17 mouse cellular contexts compared by ENCODE assay signal in genomic region chr13:84624691-84625090, GRCm38 (mm10).
DNase-seq lines count a peak whose midpoint lies in the region; ATAC-seq lines count a peak whose summit lies in the region.
"Had no signal": no experiment of that assay in that cellular context is flagged by ENCODE, and none has a peak within 500 bp of the region (broad histone marks: within the 10 kb centered on the region; RNA-seq: fewer than 3 reads in every experiment).

No protein-coding gene starts in this region.

- H3K4me3 ChIP-seq in kidney, embryonic 14.5 days (ENCODE audit: low read length), result no peak overlapping the region
- no peak overlapping the region for H3K4me3 ChIP-seq in liver, embryonic 12.5 days
- H3K4me3 ChIP-seq: embryonic facial prominence, embryonic 15.5 days; intestine, embryonic 15.5 days; limb, embryonic 13.5 days; stomach, embryonic 15.5 days had no signal

- H3K27ac ChIP-seq in kidney, embryonic 14.5 days (ENCODE audit: low read depth, low read length), result no peak overlapping the region
- no peak overlapping the region for H3K27ac ChIP-seq in liver, embryonic 12.5 days
- H3K27ac ChIP-seq: embryonic facial prominence, embryonic 15.5 days; intestine, embryonic 15.5 days; kidney, postnatal 0 days; limb, embryonic 13.5 days; stomach, embryonic 15.5 days had no signal

- no peaks in the 10 kb centered on the region for H3K4me1 ChIP-seq in kidney, embryonic 14.5 days (ENCODE audit: control insufficient read depth, insufficient read depth, low read length)
- H3K4me1 ChIP-seq in liver, embryonic 12.5 days, result no peaks in the 10 kb centered on the region
- H3K4me1 ChIP-seq: embryonic facial prominence, embryonic 15.5 days; intestine, embryonic 15.5 days; limb, embryonic 13.5 days; stomach, embryonic 15.5 days had no signal

- no peak overlapping the region for H3K4me2 ChIP-seq in kidney, embryonic 14.5 days (replicated peaks; ENCODE audit: low read depth, low read length)
- no peak overlapping the region for H3K4me2 ChIP-seq in liver, embryonic 12.5 days
- H3K4me2 ChIP-seq: embryonic facial prominence, embryonic 15.5 days; heart, embryonic 11.5 days; intestine, embryonic 15.5 days; limb, embryonic 13.5 days; stomach, embryonic 15.5 days had no signal

- H3K9ac ChIP-seq in kidney, embryonic 14.5 days (ENCODE audit: low read depth, low read length), result no peak overlapping the region
- H3K9ac ChIP-seq in liver, embryonic 12.5 days, result no peak overlapping the region
- H3K9ac ChIP-seq: embryonic facial prominence, embryonic 15.5 days; intestine, embryonic 15.5 days; limb, embryonic 13.5 days; stomach, embryonic 15.5 days had no signal

- peak; percentile 51 to 58 for DNase-seq in cerebellum, postnatal 10 days
- no peak for DNase-seq in cerebellum, adult 11 months
- peak; percentile 35 for DNase-seq in layer of hippocampus, adult 11-12 months (ENCODE audit: low spot score)
- DNase-seq in layer of hippocampus, postnatal 25 days (ENCODE audit: extremely low spot score in 1 of 2, low spot score in 1 of 2), result no peak
- DNase-seq in brain, adult 2 months (ENCODE audit: low read depth, low spot score), result peak; percentile 48
- peak; percentile 24 to 28 for DNase-seq in layer of hippocampus, adult 8-10 months (ENCODE audit: low spot score in 2 of 2)
- DNase-seq: adrenal gland, postnatal 10 days; lung, postnatal 14 days had no signal

- WGBS in kidney, embryonic 14.5 days, result 86% methylated on average over 5 of the region's 5 CpGs
- 80% methylated on average over 5 of the region's 5 CpGs for WGBS in liver, embryonic 12.5 days (ENCODE audit: insufficient replicate concordance)

- H3K36me3 ChIP-seq in kidney, embryonic 14.5 days (ENCODE audit: control insufficient read depth, insufficient read depth, low read length), result no peaks in the 10 kb centered on the region
- no peaks in the 10 kb centered on the region for H3K36me3 ChIP-seq in liver, embryonic 12.5 days
- H3K36me3 ChIP-seq: embryonic facial prominence, embryonic 15.5 days; intestine, embryonic 15.5 days; limb, embryonic 13.5 days; stomach, embryonic 15.5 days had no signal

- H3K27me3 ChIP-seq in kidney, embryonic 14.5 days (ENCODE audit: control insufficient read depth, insufficient read depth, low read length), result no peaks in the 10 kb centered on the region
- no peaks in the 10 kb centered on the region for H3K27me3 ChIP-seq in liver, embryonic 12.5 days (replicated peaks)
- H3K27me3 ChIP-seq: CH12.LX; embryonic facial prominence, embryonic 15.5 days; intestine, embryonic 15.5 days; limb, embryonic 13.5 days; stomach, embryonic 15.5 days had no signal

- no peaks in the 10 kb centered on the region for H3K9me3 ChIP-seq in kidney, embryonic 14.5 days (ENCODE audit: control insufficient read depth, low read length)
- H3K9me3 ChIP-seq in liver, embryonic 12.5 days (replicated peaks), result no peaks in the 10 kb centered on the region
- H3K9me3 ChIP-seq: embryonic facial prominence, embryonic 15.5 days; intestine, embryonic 15.5 days; limb, embryonic 13.5 days; stomach, embryonic 15.5 days had no signal

- ATAC-seq in kidney, embryonic 14.5 days (ENCODE audit: low FRiP score, low TSS enrichment), result no peak
- ATAC-seq in liver, embryonic 12.5 days, result no peak
- ATAC-seq: intestine, embryonic 15.5 days had no signal

Comparison
In these comparisons a context has a peak if more than half of its experiments do, and no peak if none do; other contexts are left out.
1. DNase-seq: peak in cerebellum, postnatal 10 days (2 of 2), layer of hippocampus, adult 11-12 months (single experiment), brain, adult 2 months (single experiment) and layer of hippocampus, adult 8-10 months (2 of 2); none in cerebellum, adult 11 months (single experiment) and layer of hippocampus, postnatal 25 days (0 of 2).